Mouse (Mus musculus) thymus, adult 2 months (tissue): Measurements from ENCODE around the gene Syngr2. TPM values are rescaled to one million over a fixed set of nuclear protein-coding genes. Genes with fewer than 3 reads are reported as not detected.

Experiments used
- DNase-seq: peaks from one replicate; pipeline ENCODE4 v3.0.0; 2021
- H3K27ac ChIP-seq: fragments of 200-500 bp; 2 replicates; pipeline ENCODE4 v1.5.1; 2012; ENCODE audit warnings: low read length, control low read depth; ENCODE audit not compliant: control insufficient read depth, insufficient read depth
- H3K27me3 ChIP-seq: fragments of 200-500 bp; 2 replicates; pipeline ENCODE4 v1.6.1; 2012; ENCODE audit warnings: mild to moderate bottlenecking, low read length, moderate library complexity, mixed read lengths; ENCODE audit not compliant: control insufficient read depth, insufficient read depth
- H3K36me3 ChIP-seq: fragments of 200-500 bp; 2 replicates; pipeline ENCODE4 v1.6.1; 2012; ENCODE audit warnings: mild to moderate bottlenecking, low read length, moderate library complexity; ENCODE audit not compliant: control insufficient read depth, insufficient read depth
- H3K4me1 ChIP-seq: fragments of 200-500 bp; replicated peaks from 2 replicates; pipeline ENCODE4 v1.6.1; 2012; ENCODE audit warnings: low read length; ENCODE audit not compliant: control insufficient read depth, insufficient read depth
- H3K4me3 ChIP-seq: fragments of 200-500 bp; 2 replicates; pipeline ENCODE4 v1.5.1; 2012; ENCODE audit warnings: mild to moderate bottlenecking, low read length, control low read depth, moderate library complexity; ENCODE audit not compliant: control insufficient read depth, insufficient read depth
- CTCF ChIP-seq: fragments of 200-500 bp; IDR thresholded peaks from 2 replicates; pipeline ENCODE4 v1.5.1; 2012; ENCODE audit warnings: mild to moderate bottlenecking, control low read depth, low read length, moderate library complexity, borderline replicate concordance; ENCODE audit not compliant: control insufficient read depth, poor library complexity, insufficient read depth; ENCODE audit errors: extremely low read depth
- POLR2A ChIP-seq: fragments of 200-500 bp; IDR thresholded peaks from 2 replicates; pipeline ENCODE4 v1.6.1; 2012; ENCODE audit warnings: mild to moderate bottlenecking, low read length, control low read depth, moderate library complexity; ENCODE audit not compliant: control insufficient read depth, poor library complexity, insufficient read depth; ENCODE audit errors: extremely low read depth
- WGBS: fragments of 180-500 bp; shearing (Covaris S2); methylation state at CpG from one replicate; pipeline ENCODE4 v1.1.7; 2018; 5-methylcytosine and 5-hydroxymethylcytosine counted together
- polyA plus RNA-seq: library from polyadenylated mRNA; depleted of rRNA; stranded (reverse); fragments of >200 nt; gene quantifications from 2 replicates; pipeline ENCODE4 v1.2.3, GENCODE M21; 2012

The Syngr2 gene
- polyA plus RNA-seq, 1 experiment, result 322 TPM

- no peaks in the 10 kb centered on the region for H3K27me3 ChIP-seq
- H3K4me1 ChIP-seq, result peaks cover 3% of the 10 kb centered on the region
- peaks cover 23% of the 10 kb centered on the region for H3K36me3 ChIP-seq
- no peak for DNase-seq
- WGBS, result 94% methylated on average over 8 of the region's 8 CpGs
- H3K4me3 ChIP-seq, result no peak overlapping the region
- H3K27ac ChIP-seq, result no peak overlapping the region
- TF ChIP-seq CTCF, result no peak
- no peak for TF ChIP-seq POLR2A
These were observed 9.6 kb downstream of the Syngr2 start for GRCm38 (mm10) chr11:117819095-117819494.

DNA sequence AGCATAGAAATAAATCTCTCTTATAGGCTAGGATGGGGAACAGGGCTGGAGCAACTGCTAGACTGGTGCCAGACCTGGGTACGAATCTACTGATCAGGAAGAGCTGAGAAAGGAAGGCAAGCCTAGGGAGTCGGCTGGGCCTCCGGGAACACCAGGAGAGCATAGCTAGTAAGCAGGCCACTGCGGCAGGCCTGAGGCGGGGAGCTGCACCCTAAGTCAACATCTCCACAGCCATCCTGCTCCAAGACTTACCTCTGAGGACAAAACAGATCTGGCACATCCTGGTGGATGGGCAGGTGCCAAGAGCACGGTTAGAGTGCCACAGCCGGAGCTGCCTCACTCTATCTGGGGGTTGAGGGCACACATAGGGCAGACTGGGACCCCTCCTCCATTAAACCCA, 10.7 kb downstream of the Syngr2 start:
- Histone ChIP-seq H3K4me3 (no peak overlapping the region), H3K27me3 (no peaks in the 10 kb centered on the region), H3K27ac (no peak overlapping the region), H3K4me1 (peaks cover 12% of the 10 kb centered on the region), H3K36me3 (peaks cover 23% of the 10 kb centered on the region)
- TF ChIP-seq CTCF (no peak), POLR2A (no peak)
- no peak for DNase-seq
- WGBS, result over 99% methylated on average over 7 of the region's 7 CpGs

DNA sequence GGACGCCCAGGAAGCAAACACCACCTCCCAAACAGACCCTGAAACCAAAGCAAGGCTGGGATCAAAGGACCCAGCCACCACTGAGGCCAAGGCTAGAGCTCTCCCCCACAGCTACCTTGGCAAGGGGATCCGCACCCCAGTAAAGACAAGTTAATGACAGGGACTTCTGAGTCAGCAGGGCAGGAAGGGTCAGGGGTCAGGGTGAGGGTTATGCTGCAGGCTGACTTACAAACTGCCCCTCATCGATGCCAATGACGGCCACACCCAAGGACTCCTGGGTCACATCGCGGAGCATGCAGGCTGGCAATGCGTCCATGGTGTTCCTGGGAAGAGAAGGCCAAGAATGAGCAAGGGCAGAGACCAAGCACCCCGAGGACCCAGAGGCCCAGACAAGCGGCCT, 12.4 kb downstream of the Syngr2 start:
- Histone ChIP-seq H3K36me3 (peaks cover 17% of the 10 kb centered on the region), H3K4me3 (no peak overlapping the region), H3K4me1 (peaks cover 29% of the 10 kb centered on the region), H3K27ac (no peak overlapping the region), H3K27me3 (no peaks in the 10 kb centered on the region)
- WGBS, result 98% methylated on average over 9 of the region's 9 CpGs
- TF ChIP-seq CTCF (no peak), POLR2A (no peak)
- DNase-seq, result no peak

GRCm38 (mm10) chr11:117822728-117823241, 13.3 kb downstream of the Syngr2 start:
- Histone ChIP-seq H3K27me3 (no peaks in the 10 kb centered on the region), H3K36me3 (peaks cover 12% of the 10 kb centered on the region), H3K4me1 (peaks cover 38% of the 10 kb centered on the region), H3K27ac (no peak overlapping the region), H3K4me3 (no peak overlapping the region)
- WGBS, result 93% methylated on average over 7 of the region's 7 CpGs
- TF ChIP-seq CTCF, result no peak
- no peak for TF ChIP-seq POLR2A
- no peak for DNase-seq

- Histone ChIP-seq H3K27me3 (no peaks in the 10 kb centered on the region), H3K4me3 (no peak overlapping the region), H3K27ac (no peak overlapping the region), H3K36me3 (peaks cover 6% of the 10 kb centered on the region; the same call in 1 of the 2 replicates), H3K4me1 (peaks cover 44% of the 10 kb centered on the region)
- DNase-seq, result no peak
- WGBS, result 96% methylated on average over 6 of the region's 6 CpGs
- TF ChIP-seq CTCF (no peak), POLR2A (no peak)
These were observed 13.9 kb downstream of the Syngr2 start for GRCm38 (mm10) chr11:117823411-117823810.

DNA sequence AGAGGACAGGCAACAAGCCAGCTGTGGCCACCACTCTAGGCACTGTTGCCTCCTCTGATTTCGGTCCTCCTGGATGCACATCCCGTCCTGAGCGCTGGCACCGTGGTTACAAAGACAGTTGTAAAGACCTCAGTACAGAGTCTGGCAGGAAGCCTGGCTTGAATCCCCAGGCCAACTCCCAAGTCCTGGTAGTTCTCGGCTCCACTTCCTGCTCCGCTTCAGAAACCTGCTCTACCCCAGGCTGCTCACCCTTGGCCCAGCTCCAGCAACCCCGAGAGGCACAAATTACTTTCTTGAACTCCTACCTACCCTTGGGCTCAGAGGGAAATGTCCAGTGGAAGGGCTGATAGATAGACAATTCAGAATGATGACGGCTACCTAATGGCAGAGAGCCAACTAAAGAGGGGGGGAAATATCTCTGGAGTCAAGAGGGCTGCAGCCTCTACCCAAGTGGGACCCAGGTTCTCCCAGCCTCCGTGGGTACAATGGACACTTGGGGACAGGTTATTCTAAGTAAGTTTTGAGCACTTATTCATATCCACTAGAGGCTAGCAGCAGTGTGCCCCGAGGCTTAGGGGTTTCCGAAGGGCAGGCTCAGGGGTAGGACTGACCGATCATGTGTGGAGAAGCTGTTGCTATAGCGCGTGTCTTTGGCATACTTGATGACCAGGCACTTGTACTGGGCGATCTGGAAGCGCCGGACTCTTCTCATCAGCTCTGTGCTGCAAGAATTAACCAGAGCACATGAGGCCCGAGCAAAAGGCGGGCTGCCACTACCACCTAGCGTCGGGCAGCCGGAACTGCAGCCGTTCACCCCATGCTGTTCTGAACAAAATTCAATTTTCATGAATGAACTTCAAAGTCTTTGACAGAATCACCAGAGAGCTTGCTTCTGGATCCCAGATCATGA, 14.8 kb downstream of the Syngr2 start:
- peaks cover 53% of the 10 kb centered on the region for H3K4me1 ChIP-seq

More for the DNA sequence above, 14.8 kb downstream of the Syngr2 start:
- no peaks in the 10 kb centered on the region for H3K27me3 ChIP-seq
- WGBS, result 23% methylated on average over 23 of the region's 23 CpGs
- peaks cover 6% of the 10 kb centered on the region; the same call in 1 of the 2 replicates for H3K36me3 ChIP-seq
- peak; percentile 80 for DNase-seq
- 0 out of 2 replicates have a peak, but pooled peaks have one; percentile 15 for TF ChIP-seq POLR2A
- peak; percentile 94 for TF ChIP-seq CTCF
- H3K27ac ChIP-seq, result peak overlapping the region; percentile 7; the same call in 1 of the 2 replicates
- H3K4me3 ChIP-seq, result peak overlapping the region; percentile 34
